Comparison of ENCODE assay signal across 10 mouse cellular contexts in the genomic region with DNA sequence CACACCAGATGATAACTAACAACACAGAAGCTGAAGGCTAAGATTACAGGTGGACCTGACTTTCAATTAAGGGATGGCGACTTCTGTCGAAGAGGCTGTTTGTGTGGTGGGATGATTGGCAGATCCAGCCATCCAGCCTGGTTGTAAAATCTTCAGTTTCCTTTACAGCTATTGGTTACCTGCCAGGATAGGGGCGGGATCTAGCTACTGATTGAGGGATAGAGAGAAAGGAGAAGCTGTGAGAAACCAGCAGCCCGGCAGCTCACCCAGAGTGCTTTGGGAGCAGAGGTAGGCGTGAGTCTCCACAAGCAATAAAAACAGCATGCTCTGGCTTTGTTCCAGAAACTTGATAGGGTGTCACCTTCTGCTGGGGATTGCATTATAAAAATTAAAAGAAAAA.
DNase-seq lines count a peak whose midpoint lies in the region; ATAC-seq lines count a peak whose summit lies in the region.
"Had no signal": no experiment of that assay in that cellular context is flagged by ENCODE, and none has a peak within 500 bp of the region (broad histone marks: within the 10 kb centered on the region; RNA-seq: fewer than 3 reads in every experiment).

No protein-coding gene starts in this region.

- H3K4me2 ChIP-seq in heart, embryonic 13.5 days: peak overlapping the region; percentile 54
- H3K4me2 ChIP-seq: liver, embryonic 13.5 days had no signal

- intact Hi-C loops in heart, postnatal 25 days (cut with DNase I): no loop called here
- intact Hi-C loops in heart, postnatal 14 days (cut with DNase I): no loop called here

- H3K36me3 ChIP-seq in heart, embryonic 13.5 days: no peaks in the 10 kb centered on the region
- H3K36me3 ChIP-seq: G1E; liver, embryonic 13.5 days had no signal

- H3K4me3 ChIP-seq in heart, embryonic 13.5 days: peak overlapping the region; percentile 25; the same call in 1 of the 2 replicates
- H3K4me3 ChIP-seq: liver, embryonic 13.5 days had no signal

- no peak overlapping the region for H3K27ac ChIP-seq in heart, embryonic 13.5 days (replicated peaks)
- H3K27ac ChIP-seq: liver, embryonic 13.5 days had no signal

- no peak for DNase-seq in heart, postnatal 25 days (ENCODE audit: low spot score)
- DNase-seq in embryo, embryonic 11 days: peak; percentile 80
- DNase-seq in heart, postnatal 14 days: peak; percentile 4 to 6
- DNase-seq in kidney, postnatal 4 days: peak; percentile 85 to 91
- DNase-seq in lung, postnatal 10 days: peak; percentile 52
- DNase-seq in right cerebral cortex, postnatal 36 days (ENCODE audit: low spot score in 2 of 2): peak; percentile 68 to 82
- DNase-seq in c-Kit-positive CD71-positive TER-119-positive erythroid progenitor cells, embryonic 14.5 days (ENCODE audit: low spot score): no peak
- DNase-seq: liver, embryonic 13.5 days had no signal

- H3K4me1 ChIP-seq in heart, embryonic 13.5 days: peaks cover 4% of the 10 kb centered on the region; the same call in 1 of the 2 replicates
- H3K4me1 ChIP-seq: liver, embryonic 13.5 days had no signal

- no peaks in the 10 kb centered on the region for H3K9me3 ChIP-seq in heart, embryonic 13.5 days
- H3K9me3 ChIP-seq: liver, embryonic 13.5 days had no signal

- WGBS in heart, embryonic 13.5 days: 25% methylated on average over 5 of the region's 5 CpGs

- no peak for ATAC-seq in heart, embryonic 13.5 days (ENCODE audit: extremely low read depth, insufficient number of reproducible peaks, low FRiP score, low TSS enrichment)

- H3K9ac ChIP-seq in heart, embryonic 13.5 days: no peak overlapping the region; the same call in 1 of the 2 replicates
- H3K9ac ChIP-seq: liver, embryonic 13.5 days had no signal

- H3K27me3 ChIP-seq in heart, embryonic 13.5 days (replicated peaks): no peaks in the 10 kb centered on the region; the same call in 1 of the 2 replicates
- H3K27me3 ChIP-seq: liver, embryonic 13.5 days had no signal

Comparison
In these comparisons a context has a peak if more than half of its experiments do, and no peak if none do; other contexts are left out.
1. DNase-seq: peak in embryo, embryonic 11 days (single experiment), heart, postnatal 14 days (2 of 2), kidney, postnatal 4 days (2 of 2), lung, postnatal 10 days (single experiment) and right cerebral cortex, postnatal 36 days (2 of 2); none in heart, postnatal 25 days (single experiment) and c-Kit-positive CD71-positive TER-119-positive erythroid progenitor cells, embryonic 14.5 days (single experiment).